Mouse (Mus musculus): ENCODE measurements at regions not wholly inside any gene's neighbourhood (a gene's known extent, or its start where the extent isn't known, plus 50 kb on each side); places are given as distances from the start of the nearest gene placed in this dataset.
"Not testable (repeated sequence)": the region's sequence is repeated elsewhere in the genome, so short reads cannot be mapped to it uniquely, and the experiment has no call there.

DNA sequence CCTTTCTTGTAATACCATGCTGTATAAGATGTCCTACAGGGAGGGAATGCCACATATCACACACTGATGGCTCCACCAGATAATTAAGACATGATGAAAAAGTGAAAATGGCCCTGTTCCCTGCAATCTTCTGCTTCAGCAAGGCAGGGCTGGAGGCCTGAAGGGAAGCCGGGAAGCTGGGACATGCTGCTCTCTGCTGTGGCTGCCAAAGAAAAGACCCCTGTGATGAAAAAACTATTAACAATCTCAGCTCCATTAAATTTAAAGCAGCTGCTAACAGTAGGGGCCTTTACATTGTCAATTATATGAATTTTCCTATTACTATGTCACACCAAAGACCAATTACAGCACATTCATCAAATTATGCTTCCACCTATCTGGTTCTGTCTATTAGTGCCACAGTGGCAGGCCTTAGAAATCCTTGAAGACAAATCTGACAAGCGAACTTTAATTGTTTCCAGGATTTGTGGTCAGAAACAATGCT, 239.8 kb downstream of the Gm11232 start:
- no peaks in the 10 kb centered on the region for H3K27me3 ChIP-seq
- no peak overlapping the region for H3K9ac ChIP-seq
- H3K4me1 ChIP-seq = peaks cover 9% of the 10 kb centered on the region
- ATAC-seq (ENCODE audit: insufficient number of reproducible peaks, insufficient read depth, low FRiP score, low TSS enrichment, low read depth) = no peak
- no peaks in the 10 kb centered on the region for H3K36me3 ChIP-seq
- no peaks in the 10 kb centered on the region for H3K9me3 ChIP-seq
- no peak overlapping the region for H3K4me2 ChIP-seq
- H3K27ac ChIP-seq = no peak overlapping the region
- WGBS = 27% methylated on average over 2 of the region's 2 CpGs
- no peak overlapping the region for H3K4me3 ChIP-seq

GRCm38 (mm10) chr4:71506911-71507310, 250.9 kb downstream of the Gm11232 start:
- no peak overlapping the region for H3K4me2 ChIP-seq
- no peaks in the 10 kb centered on the region for H3K36me3 ChIP-seq
- H3K27me3 ChIP-seq = no peaks in the 10 kb centered on the region
- ATAC-seq (ENCODE audit: insufficient number of reproducible peaks, insufficient read depth, low FRiP score, low TSS enrichment, low read depth) = no peak
- H3K27ac ChIP-seq = no peak overlapping the region
- no peaks in the 10 kb centered on the region for H3K9me3 ChIP-seq
- H3K4me3 ChIP-seq = no peak overlapping the region
- H3K4me1 ChIP-seq = no peaks in the 10 kb centered on the region
- H3K9ac ChIP-seq = no peak overlapping the region

GRCm38 (mm10) chr4:71489788-71490187, 268.0 kb downstream of the Gm11232 start:
- Histone ChIP-seq H3K9me3 (no peaks in the 10 kb centered on the region), H3K27me3 (no peaks in the 10 kb centered on the region), H3K9ac (no peak overlapping the region), H3K4me2 (no peak overlapping the region), H3K4me1 (peaks cover 6% of the 10 kb centered on the region; the same call in 1 of the 2 replicates), H3K27ac (no peak overlapping the region), H3K4me3 (no peak overlapping the region), H3K36me3 (no peaks in the 10 kb centered on the region)
- ATAC-seq (ENCODE audit: insufficient number of reproducible peaks, insufficient read depth, low FRiP score, low TSS enrichment, low read depth) = no peak
- 86% methylated on average over 2 of the region's 2 CpGs for WGBS

GRCm38 (mm10) chr4:71488663-71489161, 269.1 kb downstream of the Gm11232 start:
- WGBS = 39% methylated on average over 2 of the region's 2 CpGs
- no peaks in the 10 kb centered on the region for H3K27me3 ChIP-seq
- H3K9ac ChIP-seq = no peak overlapping the region
- no peak overlapping the region for H3K27ac ChIP-seq
- H3K4me3 ChIP-seq = no peak overlapping the region
- no peak for ATAC-seq (ENCODE audit: insufficient number of reproducible peaks, insufficient read depth, low FRiP score, low TSS enrichment, low read depth)
- H3K9me3 ChIP-seq = no peaks in the 10 kb centered on the region
- no peaks in the 10 kb centered on the region for H3K36me3 ChIP-seq
- H3K4me2 ChIP-seq = no peak overlapping the region
- H3K4me1 ChIP-seq = peaks cover 6% of the 10 kb centered on the region; the same call in 1 of the 2 replicates

GRCm38 (mm10) chr4:71488059-71488458, 269.7 kb downstream of the Gm11232 start:
- H3K27ac ChIP-seq = no peak overlapping the region
- H3K9me3 ChIP-seq = no peaks in the 10 kb centered on the region
- no peaks in the 10 kb centered on the region for H3K27me3 ChIP-seq
- H3K4me3 ChIP-seq = no peak overlapping the region
- no peaks in the 10 kb centered on the region for H3K36me3 ChIP-seq
- no peak for ATAC-seq (ENCODE audit: insufficient number of reproducible peaks, insufficient read depth, low FRiP score, low TSS enrichment, low read depth)
- peaks cover 6% of the 10 kb centered on the region; the same call in 1 of the 2 replicates for H3K4me1 ChIP-seq
- H3K4me2 ChIP-seq = no peak overlapping the region
- no peak overlapping the region for H3K9ac ChIP-seq
- 89% methylated on average over 9 of the region's 9 CpGs for WGBS

DNA sequence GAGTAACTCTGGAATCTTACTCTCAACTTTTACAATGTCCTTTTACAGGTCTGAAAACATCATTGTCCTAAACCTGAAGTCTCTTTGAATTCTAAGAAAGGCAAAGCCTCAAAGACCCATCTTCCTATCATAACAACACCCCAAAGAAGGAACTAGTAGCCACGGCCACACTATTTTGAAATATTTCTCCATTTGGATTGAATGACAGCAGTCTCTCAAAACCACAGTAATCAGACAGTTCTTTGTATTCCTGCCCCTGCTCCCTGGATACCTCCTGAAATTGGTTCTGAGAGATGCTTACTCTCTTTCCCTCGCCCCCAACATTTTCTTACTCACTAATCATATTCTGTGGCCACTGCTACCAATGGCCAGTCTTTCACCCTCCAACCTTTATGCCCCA, 276.8 kb downstream of the Gm11232 start:
- H3K4me1 ChIP-seq = no peaks in the 10 kb centered on the region
- H3K9me3 ChIP-seq = no peaks in the 10 kb centered on the region
- no peak for ATAC-seq (ENCODE audit: insufficient number of reproducible peaks, insufficient read depth, low FRiP score, low TSS enrichment, low read depth)
- no peaks in the 10 kb centered on the region for H3K27me3 ChIP-seq
- H3K36me3 ChIP-seq = no peaks in the 10 kb centered on the region
- H3K27ac ChIP-seq = no peak overlapping the region
- H3K4me2 ChIP-seq = no peak overlapping the region
- H3K9ac ChIP-seq = no peak overlapping the region
- H3K4me3 ChIP-seq = no peak overlapping the region
- 66% methylated on average over 2 of the region's 2 CpGs for WGBS

DNA sequence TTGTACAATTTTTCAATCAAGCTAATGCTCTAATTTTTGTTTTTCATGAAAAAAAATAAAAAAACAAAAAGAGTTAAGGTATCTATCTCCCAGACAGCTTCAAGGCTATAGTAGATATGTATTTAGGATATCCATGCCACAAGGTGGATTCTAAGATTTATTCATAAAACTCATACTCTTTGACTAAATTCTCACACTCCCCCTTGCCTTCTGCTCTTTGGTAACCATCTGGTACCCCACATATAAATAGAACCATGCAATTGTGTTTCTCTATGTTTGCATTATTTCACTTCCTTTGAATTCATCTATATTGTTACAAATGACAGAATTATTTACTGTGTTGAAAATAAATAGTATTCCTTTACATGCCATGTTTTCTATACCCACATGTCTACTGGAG, 287.2 kb downstream of the Gm11232 start:
- H3K4me3 ChIP-seq = no peak overlapping the region
- no peaks in the 10 kb centered on the region for H3K9me3 ChIP-seq
- no peaks in the 10 kb centered on the region for H3K36me3 ChIP-seq

DNA sequence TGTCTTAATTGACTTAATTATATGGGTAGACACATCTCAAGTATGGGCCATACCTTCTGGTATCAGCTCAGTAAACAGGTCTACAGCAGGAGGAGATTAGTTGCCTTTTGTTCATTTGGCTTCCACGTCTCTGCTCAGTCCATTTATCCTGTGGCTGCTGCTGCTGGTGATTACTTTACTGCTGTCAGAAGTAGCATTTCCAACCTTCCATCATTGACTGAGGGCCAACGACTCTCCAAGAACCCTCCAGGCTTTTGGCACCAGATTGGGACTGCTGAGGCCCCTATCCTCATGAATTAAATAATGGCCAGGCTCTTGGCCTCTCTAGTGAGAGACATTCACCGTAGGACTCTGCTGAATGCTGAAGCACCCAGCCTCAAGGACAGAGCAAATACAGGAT, 303.0 kb downstream of the Gm11232 start:
- no peaks in the 10 kb centered on the region for H3K9me3 ChIP-seq
- no peak overlapping the region for H3K4me3 ChIP-seq
- no peak overlapping the region for H3K27ac ChIP-seq
- no peaks in the 10 kb centered on the region for H3K27me3 ChIP-seq
- 54% methylated on average over 3 of the region's 3 CpGs for WGBS
- no peaks in the 10 kb centered on the region for H3K4me1 ChIP-seq
- H3K9ac ChIP-seq = no peak overlapping the region
- H3K4me2 ChIP-seq = no peak overlapping the region
- no peaks in the 10 kb centered on the region for H3K36me3 ChIP-seq
- ATAC-seq (ENCODE audit: insufficient number of reproducible peaks, insufficient read depth, low FRiP score, low TSS enrichment, low read depth) = no peak

More for the DNA sequence above, 287.2 kb downstream of the Gm11232 start:
- Histone ChIP-seq H3K4me1 (no peaks in the 10 kb centered on the region), H3K27ac (no peak overlapping the region), H3K27me3 (no peaks in the 10 kb centered on the region), H3K9ac (no peak overlapping the region), H3K4me2 (no peak overlapping the region)
- ATAC-seq (ENCODE audit: insufficient number of reproducible peaks, insufficient read depth, low FRiP score, low TSS enrichment, low read depth) = no peak

DNA sequence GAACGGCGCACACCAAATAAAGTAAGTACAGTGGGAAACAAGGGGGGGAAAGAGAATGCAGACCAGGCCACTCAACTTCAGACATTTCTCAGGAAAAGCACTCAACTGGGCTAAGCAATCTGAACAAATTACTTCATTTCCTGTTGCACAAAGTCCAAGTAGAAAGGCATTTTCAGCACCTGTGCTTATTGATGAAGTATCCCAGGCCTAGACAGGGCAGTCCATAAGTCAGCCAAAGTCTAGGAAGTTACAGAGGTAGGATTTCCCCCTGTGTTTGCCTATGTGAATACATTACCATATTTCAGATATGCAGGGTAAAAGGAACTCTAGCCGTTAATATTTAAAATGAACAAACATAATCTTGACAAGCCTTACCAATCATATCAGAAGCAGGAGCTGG, 304.3 kb downstream of the Gm11232 start:
- H3K9me3 ChIP-seq = no peaks in the 10 kb centered on the region
- no peak for ATAC-seq (ENCODE audit: insufficient number of reproducible peaks, insufficient read depth, low FRiP score, low TSS enrichment, low read depth)
- WGBS = 80% methylated on average over 3 of the region's 3 CpGs

GRCm38 (mm10) chr4:71446461-71446860, 311.3 kb downstream of the Gm11232 start:
- no peaks in the 10 kb centered on the region for H3K9me3 ChIP-seq
- ATAC-seq (ENCODE audit: insufficient number of reproducible peaks, insufficient read depth, low FRiP score, low TSS enrichment, low read depth) = no peak
- WGBS = 88% methylated on average over 2 of the region's 2 CpGs

More for the DNA sequence above, 304.3 kb downstream of the Gm11232 start:
- H3K27ac ChIP-seq = no peak overlapping the region
- H3K4me1 ChIP-seq = no peaks in the 10 kb centered on the region
- H3K4me2 ChIP-seq = no peak overlapping the region
- H3K27me3 ChIP-seq = no peaks in the 10 kb centered on the region
- H3K9ac ChIP-seq = no peak overlapping the region
- no peaks in the 10 kb centered on the region for H3K36me3 ChIP-seq
- H3K4me3 ChIP-seq = no peak overlapping the region

DNA sequence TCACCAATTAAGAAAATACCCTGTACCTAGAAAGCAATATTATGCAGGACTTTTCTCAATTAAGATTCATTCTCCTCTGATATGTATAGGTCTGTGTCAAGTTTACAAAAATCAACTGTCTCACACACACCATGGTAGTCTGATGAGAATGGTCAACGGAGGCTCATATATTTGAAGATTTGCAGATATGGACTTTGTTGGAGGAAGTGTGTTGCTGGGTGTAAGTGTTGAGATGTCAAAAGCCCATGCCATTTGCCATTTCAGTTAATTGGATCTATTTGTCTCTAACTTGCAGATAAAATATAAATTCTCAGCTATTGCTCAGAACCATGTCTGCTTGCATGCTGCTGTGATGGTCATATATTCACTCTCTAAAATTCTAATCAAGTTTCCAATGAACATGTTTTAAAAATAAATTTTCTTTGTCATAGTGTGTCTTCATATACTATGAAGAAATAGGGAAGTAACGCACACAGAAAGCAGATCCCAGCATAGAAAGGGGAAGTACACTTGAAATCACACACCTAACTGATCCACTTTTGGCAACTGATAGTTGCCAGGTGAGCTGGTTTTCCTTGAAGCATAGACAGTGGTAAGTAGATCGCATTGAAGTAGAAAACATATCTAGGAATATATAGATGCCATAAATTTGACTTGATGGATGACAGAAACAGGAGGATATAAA, 326.4 kb downstream of the Gm11232 start:
- H3K4me3 ChIP-seq = no peak overlapping the region
- no peak overlapping the region for H3K27ac ChIP-seq
- ATAC-seq (ENCODE audit: insufficient number of reproducible peaks, insufficient read depth, low FRiP score, low TSS enrichment, low read depth) = no peak
- H3K4me2 ChIP-seq = no peak overlapping the region
- 94% methylated on average over 3 of the region's 3 CpGs for WGBS
- H3K9me3 ChIP-seq = no peaks in the 10 kb centered on the region
- no peak overlapping the region for H3K9ac ChIP-seq
- H3K4me1 ChIP-seq = no peaks in the 10 kb centered on the region
- no peaks in the 10 kb centered on the region for H3K27me3 ChIP-seq
- H3K36me3 ChIP-seq = no peaks in the 10 kb centered on the region

More at GRCm38 (mm10) chr4:71446461-71446860, 311.3 kb downstream of the Gm11232 start:
- Histone ChIP-seq H3K4me2 (no peak overlapping the region), H3K27ac (no peak overlapping the region), H3K4me3 (no peak overlapping the region), H3K9ac (no peak overlapping the region), H3K4me1 (no peaks in the 10 kb centered on the region), H3K27me3 (no peaks in the 10 kb centered on the region), H3K36me3 (no peaks in the 10 kb centered on the region)

GRCm38 (mm10) chr4:71422121-71422520, 335.6 kb downstream of the Gm11232 start:
- ATAC-seq (ENCODE audit: insufficient number of reproducible peaks, insufficient read depth, low FRiP score, low TSS enrichment, low read depth); H3K4me1 ChIP-seq; H3K27ac ChIP-seq; H3K27me3 ChIP-seq; H3K9ac ChIP-seq; H3K4me2 ChIP-seq; H3K36me3 ChIP-seq; H3K9me3 ChIP-seq; H3K4me3 ChIP-seq: not testable (repeated sequence)
- WGBS = 90% methylated on average over 7 of the region's 7 CpGs

Measured in embryonic facial prominence, embryonic 13.5 days (tissue).